Mouse (Mus musculus): ENCODE results near the gene Hmgxb4.

Gene Hmgxb4

GRCm38 (mm10) chr8:75071627-75072346, 78.6 kb downstream of the Hmgxb4 start:
- DNase-seq (ENCODE audit: low spot score in 2 of 2): peak; percentile 52 to 68

GRCm38 (mm10) chr8:75074876-75075275, 81.7 kb downstream of the Hmgxb4 start:
- no peak for DNase-seq (ENCODE audit: low spot score in 2 of 2)

DNA sequence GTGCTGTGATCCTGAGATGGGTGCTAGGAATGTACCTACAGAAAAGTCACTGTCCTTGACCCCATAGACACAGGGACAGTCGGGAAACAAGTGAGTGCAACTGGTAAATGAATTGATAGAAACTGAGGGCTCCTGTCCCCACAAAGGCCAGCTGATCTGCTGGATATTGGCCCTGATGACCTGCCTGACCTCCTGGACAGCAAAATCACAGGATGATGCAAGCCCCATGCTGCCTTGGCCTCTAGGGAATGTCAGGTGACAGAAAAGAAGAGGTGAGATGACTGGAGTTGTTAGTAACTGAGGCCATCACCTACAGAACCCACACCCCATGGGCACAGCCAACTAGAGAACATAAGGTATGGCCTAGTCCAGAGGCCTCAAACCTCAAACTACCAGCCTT, 85.1 kb downstream of the Hmgxb4 start:
- no peak for DNase-seq (ENCODE audit: low spot score in 2 of 2)

GRCm38 (mm10) chr8:75078851-75079250, 85.7 kb downstream of the Hmgxb4 start:
- no peak for DNase-seq (ENCODE audit: low spot score in 2 of 2)

Data from right cerebral cortex, postnatal 36 days (tissue).